Mouse (Mus musculus) CD4-positive naive resting alpha-beta T cell, adult 76 days (primary cell): ENCODE data around the gene Erp27. TPM values are rescaled to one million over a fixed set of nuclear protein-coding genes. Genes with fewer than 3 reads are reported as not detected.

Experiments used
- total RNA-seq: library from RNA; stranded (reverse); gene quantifications from one replicate; pipeline ENCODE4 v1.2.4, GENCODE M21; 2023

Gene Erp27
- total RNA-seq: 10.6 TPM

DNA sequence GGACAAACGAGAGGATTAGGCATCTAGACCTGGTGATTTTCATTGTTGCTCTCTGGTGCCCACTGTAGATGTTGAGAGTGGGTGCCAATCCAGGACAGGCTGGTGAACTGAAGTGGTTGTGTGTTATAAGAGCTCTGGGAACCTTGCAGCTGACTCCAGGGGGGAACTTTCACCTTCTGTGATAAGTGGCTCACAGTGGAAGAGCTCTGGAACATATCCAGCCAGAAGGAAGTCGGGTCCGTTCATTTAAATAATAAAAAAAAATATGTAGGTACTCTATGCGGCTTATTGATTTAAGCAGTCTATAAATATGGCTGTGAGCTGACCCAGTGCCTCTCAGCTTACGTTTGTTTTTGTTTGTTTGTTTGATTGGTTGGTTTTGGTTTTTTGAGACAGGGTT, at the start of gene Erp27:
TSS of gene Erp27 (minus strand) at position 101 of the 400 bp plus-strand sequence.

DNA sequence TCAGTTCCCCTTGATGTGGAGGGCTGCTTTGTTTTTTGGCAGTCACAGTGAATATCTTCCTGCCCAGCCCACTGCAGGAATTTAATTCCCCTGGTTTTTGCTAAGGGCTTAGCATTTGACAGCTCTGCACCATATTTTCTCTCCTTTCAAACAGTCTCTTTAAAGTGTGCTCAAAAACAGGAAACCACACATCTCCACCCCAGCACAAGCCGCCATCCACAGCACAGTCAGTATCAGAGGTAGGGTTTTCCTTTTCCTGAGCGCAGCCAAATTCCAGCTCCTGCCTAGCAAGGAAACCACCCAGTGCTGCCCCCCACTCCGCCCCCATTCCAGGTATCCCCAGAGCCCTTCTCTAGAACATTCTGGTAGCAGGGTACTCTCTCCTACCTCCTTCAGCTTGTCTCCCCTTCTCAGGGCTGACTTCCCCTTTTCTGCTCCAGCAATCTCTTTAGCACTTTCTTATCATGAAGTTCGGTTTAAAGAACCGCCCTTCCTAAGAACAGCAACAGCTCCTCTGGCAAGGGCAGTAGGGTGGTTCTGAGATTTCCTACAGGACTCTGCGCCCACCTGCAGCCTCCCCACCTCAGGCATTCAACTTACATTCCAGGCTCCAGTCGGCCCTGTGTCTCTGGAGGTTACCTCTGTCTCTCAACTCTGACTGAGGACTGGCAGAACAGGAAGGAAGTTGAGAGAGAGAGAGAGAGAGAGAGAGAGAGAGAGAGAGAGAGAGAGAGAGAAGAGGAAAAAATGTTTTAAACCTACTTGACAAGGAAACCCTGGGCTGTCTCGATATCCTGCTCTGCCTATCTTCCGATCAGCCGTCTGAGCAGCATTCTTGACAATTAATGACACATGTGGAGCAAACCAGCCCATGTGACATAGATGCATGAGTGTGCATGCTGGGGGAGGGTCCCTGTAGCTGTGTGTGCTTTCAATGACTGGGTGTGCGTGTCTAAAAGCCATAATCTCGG, 19.4 kb upstream of the Erp27 start, which contains the start of gene Arhgdib:
TSS of gene Arhgdib (minus strand) at position 849 of the 971 bp plus-strand sequence.

DNA sequence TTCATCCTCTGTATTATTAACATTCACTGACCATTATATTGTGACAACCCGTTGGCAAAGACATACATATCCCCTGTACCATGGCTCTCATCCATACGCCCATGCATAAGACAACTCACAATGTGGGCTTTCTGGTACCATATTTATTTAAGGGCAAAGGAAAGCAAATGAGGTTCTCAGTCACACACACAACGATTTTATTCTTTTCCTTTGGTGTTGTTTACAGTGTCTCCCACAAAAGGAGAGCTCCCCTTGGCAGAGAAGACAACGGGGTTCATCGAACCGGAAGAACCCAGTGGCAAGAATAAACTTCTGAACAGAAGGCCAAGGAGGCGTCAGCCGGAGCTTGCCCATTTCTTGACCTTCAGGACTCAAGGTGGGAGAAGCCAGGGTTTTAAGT, 1.6 kb upstream of the Erp27 start, which contains the start of gene Pde6h:
TSS of gene Pde6h (plus strand) at position 301 of the 400 bp plus-strand sequence.

GRCm38 (mm10) chr6:136875670-136876069, 46.3 kb downstream of the Erp27 start, which contains the start of gene Mgp:
Gene Mgp, minus strand, starts transcription at chr6:136875823.

Other genes with a start within 250 kb of the Erp27 start
- gene Gucy2c, start 140.4 kb downstream of the Erp27 start, total RNA-seq: not detected
- gene Hist4h4, start 117.8 kb downstream of the Erp27 start, total RNA-seq: 11.8 TPM
- 64.2 TPM for gene H2afj, start 113.9 kb downstream of the Erp27 start, total RNA-seq
- 4.9 TPM for gene BC049715, start 94.6 kb downstream of the Erp27 start, total RNA-seq
- 192 TPM for gene Wbp11, start 93.9 kb downstream of the Erp27 start, total RNA-seq
- gene Smco3, start 86.7 kb downstream of the Erp27 start, total RNA-seq: not detected
- 2.6 TPM for gene Art4, start 64.4 kb downstream of the Erp27 start, total RNA-seq
- not detected for gene Mgp, start 46.4 kb downstream of the Erp27 start, total RNA-seq
- not detected for gene Pde6h, start 1.7 kb upstream of the Erp27 start, total RNA-seq
- gene Arhgdib, start 19.7 kb upstream of the Erp27 start, total RNA-seq: 895 TPM
- gene Rerg, start 248.3 kb upstream of the Erp27 start, total RNA-seq: not detected